Mouse (Mus musculus) MEL (cell line): ENCODE data around the gene Rplp0. TPM values are rescaled to one million over a fixed set of nuclear protein-coding genes. Genes with fewer than 3 reads are reported as not detected.
"Not testable (repeated sequence)": the region's sequence is repeated elsewhere in the genome, so short reads cannot be mapped to it uniquely, and the experiment has no call there.

Source experiments
- DNase-seq: peaks from one replicate; pipeline ENCODE4 v3.0.0; 2011; ENCODE audit warnings: low read depth, low spot score
- H3K27ac ChIP-seq: 2 replicates; pipeline ENCODE4 v1.5.1; 2012; ENCODE audit warnings: low read depth, mild to moderate bottlenecking, control low read depth, low read length, moderate library complexity; ENCODE audit not compliant: control insufficient read depth
- H3K27me3 ChIP-seq, 2 experiments: fragments of 150-350 bp in 1 of 2; sonication (generic) in 1 of 2; 2 replicates each; pipeline ENCODE4 v1.6.1; 2012; ENCODE audit warnings: low read length in 2 of 2, mild to moderate bottlenecking in 2 of 2, improper control_type of control experiment in 1 of 2, moderate library complexity in 1 of 2; ENCODE audit not compliant: insufficient read depth in 2 of 2, control insufficient read depth in 1 of 2
- H3K36me3 ChIP-seq, 2 experiments: 2 replicates each; pipeline ENCODE4 v1.6.1; 2012 to 2014; ENCODE audit warnings: low read length in 2 of 2, improper control_type of control experiment in 1 of 2, inconsistent platforms in 1 of 2, mild to moderate bottlenecking in 1 of 2; ENCODE audit not compliant: insufficient read depth in 2 of 2, control insufficient read depth in 1 of 2
- H3K4me1 ChIP-seq, 2 experiments: fragments of 150-350 bp in 1 of 2; sonication (generic) in 1 of 2; 2 replicates each; pipeline ENCODE4 v1.6.1; 2012; ENCODE audit warnings: low read length in 2 of 2, improper control_type of control experiment in 1 of 2, mild to moderate bottlenecking in 1 of 2; ENCODE audit not compliant: insufficient read depth in 2 of 2, control insufficient read depth in 1 of 2
- H3K4me3 ChIP-seq, 2 experiments: fragments of 150-350 bp in 1 of 2; sonication (generic) in 1 of 2; 2 replicates each; pipeline ENCODE4 v1.5.1; 2012; ENCODE audit warnings: low read depth in 2 of 2, low read length in 2 of 2, mild to moderate bottlenecking in 2 of 2, moderate library complexity in 2 of 2, control low read depth in 1 of 2, improper control_type of control experiment in 1 of 2; ENCODE audit not compliant: control insufficient read depth in 1 of 2, insufficient read depth in 1 of 2
- H3K79me2 ChIP-seq: 2 replicates; pipeline ENCODE4 v1.6.1; 2012; ENCODE audit warnings: mild to moderate bottlenecking, low read length, moderate library complexity; ENCODE audit not compliant: control insufficient read depth, poor library complexity, insufficient read depth
- H3K9ac ChIP-seq: 2 replicates; pipeline ENCODE4 v1.6.1; 2012; ENCODE audit warnings: low read depth, mild to moderate bottlenecking, control low read depth, low read length, moderate library complexity; ENCODE audit not compliant: control insufficient read depth, poor library complexity, severe bottlenecking
- H3K9me3 ChIP-seq: fragments of 150-350 bp; sonication (generic); replicated peaks from 2 replicates; pipeline ENCODE4 v1.6.1; 2012; ENCODE audit warnings: mild to moderate bottlenecking, low read length, improper control_type of control experiment, moderate library complexity; ENCODE audit not compliant: insufficient read depth
- BHLHE40 ChIP-seq: IDR thresholded peaks from 2 replicates; pipeline ENCODE4 v1.6.1; 2012; ENCODE audit warnings: low read depth, mild to moderate bottlenecking, inconsistent platforms, low read length, improper control_type of control experiment, borderline replicate concordance
- CHD1 ChIP-seq: IDR thresholded peaks from 2 replicates; pipeline ENCODE4 v1.6.1; 2012; ENCODE audit warnings: low read depth, mild to moderate bottlenecking, inconsistent platforms, low read length, improper control_type of control experiment
- CHD2 ChIP-seq: IDR thresholded peaks from 2 replicates; pipeline ENCODE4 v1.6.1; 2011; ENCODE audit warnings: low read length, improper control_type of control experiment
- GATA1 ChIP-seq: IDR thresholded peaks from 2 replicates; pipeline ENCODE4 v1.6.1; 2011; ENCODE audit warnings: low read depth, low read length, improper control_type of control experiment
- MAZ ChIP-seq: IDR thresholded peaks from 2 replicates; pipeline ENCODE4 v1.6.1; 2012; ENCODE audit warnings: low read depth, mild to moderate bottlenecking, inconsistent platforms, low read length, improper control_type of control experiment
- MYC ChIP-seq: IDR thresholded peaks from 2 replicates; pipeline ENCODE4 v1.6.1; 2011; ENCODE audit warnings: low read depth, mild to moderate bottlenecking, low read length, improper control_type of control experiment, moderate library complexity
- NELFE ChIP-seq: IDR thresholded peaks from 2 replicates; pipeline ENCODE4 v1.6.1; 2011; ENCODE audit warnings: low read depth, low read length, improper control_type of control experiment
- SMC3 ChIP-seq: IDR thresholded peaks from 2 replicates; pipeline ENCODE4 v1.6.1; 2011; ENCODE audit warnings: low read depth, low read length, improper control_type of control experiment
- TBP ChIP-seq: IDR thresholded peaks from 2 replicates; pipeline ENCODE4 v1.8.0; 2011; ENCODE audit warnings: low read depth, low read length, improper control_type of control experiment
- USF1 ChIP-seq: IDR thresholded peaks from 2 replicates; pipeline ENCODE4 v1.6.1; 2014; ENCODE audit warnings: low read depth, mild to moderate bottlenecking, inconsistent platforms, low read length, improper control_type of control experiment, moderate library complexity
- ZMIZ1 ChIP-seq: IDR thresholded peaks from 2 replicates; pipeline ENCODE4 v1.6.1; 2012; ENCODE audit warnings: low read depth, mild to moderate bottlenecking, inconsistent platforms, low read length, improper control_type of control experiment, moderate library complexity
- ZNF384 ChIP-seq: IDR thresholded peaks from 2 replicates; pipeline ENCODE4 v1.6.1; 2012; ENCODE audit warnings: low read depth, mild to moderate bottlenecking, inconsistent platforms, low read length, improper control_type of control experiment
- polyA plus RNA-seq, 2 experiments: library from polyadenylated mRNA; stranded (reverse) in 1 of 2; unstranded in 1 of 2; fragments of >175 nt in 1 of 2; fragments of >200 nt in 1 of 2; gene quantifications; 2 replicates each; pipeline versions ENCODE4 v1.2.1 to v1.2.4; 2012; ENCODE audit warnings: low replicate concordance in 2 of 2, low read depth in 1 of 2; ENCODE audit not compliant: insufficient read length in 2 of 2, insufficient read depth in 1 of 2, missing spikeins in 1 of 2
- total RNA-seq: library from RNA; depleted of rRNA; stranded (reverse); fragments of 300-350 nt; gene quantifications from 2 replicates; pipeline ENCODE4 v1.2.3, GENCODE M21; 2012

The Rplp0 gene
- total and polyA plus RNA-seq, 3 experiments: 3,028 to 4,164 (median 3,294) TPM

- no peaks in the 10 kb centered on the region; a peak in 1 of 4 replicates for H3K36me3 ChIP-seq
- TF ChIP-seq ZNF384: 0 out of 2 replicates have a peak, but pooled peaks have one; percentile 65
- no peak for TF ChIP-seq TBP
- TF ChIP-seq CHD1: no peak
- TF ChIP-seq BHLHE40: no peak
- no peak for TF ChIP-seq GATA1
- TF ChIP-seq NELFE: no peak
- peak; percentile 30 for DNase-seq
- peak overlapping the region; percentile 60 for H3K9ac ChIP-seq
- no peaks in the 10 kb centered on the region for H3K27me3 ChIP-seq
- no peaks in the 10 kb centered on the region for H3K4me1 ChIP-seq
- H3K27ac ChIP-seq: peak overlapping the region; percentile 75
- H3K9me3 ChIP-seq: no peaks in the 10 kb centered on the region
- H3K79me2 ChIP-seq: no peaks in the 10 kb centered on the region; the same call in 1 of the 2 replicates
- H3K4me3 ChIP-seq: peak overlapping the region; percentile 60 to 78; a peak in 3 of 4 replicates
Measured at GRCm38 (mm10) chr5:115516908-115517307, 42.4 kb upstream of the Rplp0 start.

- no peak overlapping the region for H3K27ac ChIP-seq
- H3K9me3 ChIP-seq: no peaks in the 10 kb centered on the region
- H3K36me3 ChIP-seq: no peaks in the 10 kb centered on the region; a peak in 1 of 4 replicates
- no peaks in the 10 kb centered on the region for H3K27me3 ChIP-seq
- H3K4me3 ChIP-seq: no peak overlapping the region
- DNase-seq: no peak
- no peak overlapping the region for H3K9ac ChIP-seq
- no peaks in the 10 kb centered on the region; the same call in 1 of the 2 replicates for H3K79me2 ChIP-seq
- TF ChIP-seq CHD2 (no peak), CHD1 (no peak), MYC (no peak), SMC3 (no peak), MAZ (no peak), USF1 (no peak), ZMIZ1 (no peak), GATA1 (no peak)
- H3K4me1 ChIP-seq: no peaks in the 10 kb centered on the region
Measured at GRCm38 (mm10) chr5:115517501-115517900, 41.8 kb upstream of the Rplp0 start.

- H3K9ac ChIP-seq, H3K36me3 ChIP-seq, H3K27me3 ChIP-seq, H3K79me2 ChIP-seq, H3K27ac ChIP-seq, H3K4me3 ChIP-seq, H3K9me3 ChIP-seq, DNase-seq, H3K4me1 ChIP-seq: not testable (repeated sequence)
- peak; percentile 74 for TF ChIP-seq TBP
Measured at GRCm38 (mm10) chr5:115518214-115518613, 41.1 kb upstream of the Rplp0 start.
